Mouse (Mus musculus) hindbrain, embryonic 11.5 days (tissue): Measurements from ENCODE around the gene A730061H03Rik. TPM values are rescaled to one million over a fixed set of nuclear protein-coding genes. Genes with fewer than 3 reads are reported as not detected.

Source experiments
- ATAC-seq: fragments of 200-750 bp; cut with Nextera tagmentation; 2 replicates; pipeline ENCODE4 v1.8.0; 2017; ENCODE audit warnings: mild to moderate bottlenecking, moderate TSS enrichment, moderate library complexity; ENCODE audit not compliant: low FRiP score
- DNase-seq: peaks from one replicate; pipeline ENCODE4 v3.0.0-alpha.2; 2015; ENCODE audit warnings: low spot score
- H3K27ac ChIP-seq: fragments of 300-500 bp; sonication (generic); 2 replicates; pipeline ENCODE4 v1.5.1; 2014; ENCODE audit warnings: mild to moderate bottlenecking, low read depth, low read length
- H3K27me3 ChIP-seq: fragments of 300-500 bp; sonication (generic); 2 replicates; pipeline ENCODE4 v1.6.1; 2014; ENCODE audit warnings: mild to moderate bottlenecking, low read length, moderate library complexity, mixed read lengths; ENCODE audit not compliant: control insufficient read depth, insufficient read depth
- H3K36me3 ChIP-seq: fragments of 300-500 bp; sonication (generic); 2 replicates; pipeline ENCODE4 v1.6.1; 2014; ENCODE audit warnings: mild to moderate bottlenecking, low read length, moderate library complexity, mixed read lengths; ENCODE audit not compliant: control insufficient read depth, insufficient read depth
- H3K4me1 ChIP-seq: fragments of 300-500 bp; sonication (generic); replicated peaks from 2 replicates; pipeline ENCODE4 v1.6.1; 2014; ENCODE audit warnings: low read length, mixed read lengths; ENCODE audit not compliant: control insufficient read depth, insufficient read depth
- H3K4me2 ChIP-seq: fragments of 300-500 bp; sonication (generic); replicated peaks from 2 replicates; pipeline ENCODE4 v1.6.1; 2014; ENCODE audit warnings: mild to moderate bottlenecking, low read depth, low read length
- H3K4me3 ChIP-seq: fragments of 300-500 bp; sonication (generic); 2 replicates; pipeline ENCODE4 v1.5.1; 2014; ENCODE audit warnings: low read depth, low read length
- H3K9ac ChIP-seq: fragments of 300-500 bp; sonication (generic); 2 replicates; pipeline ENCODE4 v1.6.1; 2014; ENCODE audit warnings: low read depth, low read length
- H3K9me3 ChIP-seq: fragments of 300-500 bp; sonication (generic); 2 replicates; pipeline ENCODE4 v1.6.1; 2016; ENCODE audit warnings: low read length; ENCODE audit not compliant: control insufficient read depth
- whole genome bisulfite sequencing: fragments of 180-500 bp; shearing (Covaris S2); extraction: QIAGEN DNeasy Blood & Tissue Kit; methylation state at CpG from one replicate; pipeline ENCODE4 v1.1.7; 2014; 5-methylcytosine and 5-hydroxymethylcytosine counted together
- polyA plus RNA-seq: library from polyadenylated mRNA; unstranded; fragments of >200 nt; fragmentation: Nextera tagmentation; extraction: Ambion mirVana; gene quantifications from 2 replicates; pipeline ENCODE4 v1.2.1, GENCODE M21; 2014

A730061H03Rik gene
- polyA plus RNA-seq, 1 experiment from 2014 or later: 0.52 TPM

GRCm38 (mm10) chr14:55544334-55544733, 15.9 kb downstream of the A730061H03Rik start:
- Histone ChIP-seq H3K9me3 (no peaks in the 10 kb centered on the region), H3K4me1 (no peaks in the 10 kb centered on the region), H3K27me3 (no peaks in the 10 kb centered on the region), H3K4me2 (no peak overlapping the region), H3K9ac (no peak overlapping the region), H3K27ac (no peak overlapping the region), H3K4me3 (no peak overlapping the region), H3K36me3 (0 out of 2 replicates have a peak, but pooled peaks cover 4% of the 10 kb centered on the region)
- 86% methylated on average over 9 of the region's 9 CpGs for WGBS
- DNase-seq: no peak
- ATAC-seq: no peak

- DNase-seq (no peak), ATAC-seq (no peak)
- H3K9me3 ChIP-seq: no peaks in the 10 kb centered on the region
- H3K36me3 ChIP-seq: 0 out of 2 replicates have a peak, but pooled peaks cover 2% of the 10 kb centered on the region
- no peaks in the 10 kb centered on the region for H3K27me3 ChIP-seq
- H3K9ac ChIP-seq: no peak overlapping the region
- no peak overlapping the region for H3K4me2 ChIP-seq
- no peaks in the 10 kb centered on the region for H3K4me1 ChIP-seq
- no peak overlapping the region for H3K4me3 ChIP-seq
- 96% methylated on average over 12 of the region's 12 CpGs for WGBS
- no peak overlapping the region for H3K27ac ChIP-seq
Observed at GRCm38 (mm10) chr14:55542268-55542667, 17.9 kb downstream of the A730061H03Rik start.

GRCm38 (mm10) chr14:55540787-55541321, 19.4 kb downstream of the A730061H03Rik start:
- ATAC-seq (peak; percentile 41; the same call in 1 of the 2 replicates), DNase-seq (peak; percentile 71)
- WGBS: 12% methylated on average over 9 of the region's 10 CpGs
- peak overlapping the region; percentile 58 for H3K4me2 ChIP-seq
- H3K4me1 ChIP-seq: no peaks in the 10 kb centered on the region
- peak overlapping the region; percentile 42 for H3K4me3 ChIP-seq
- H3K9ac ChIP-seq: peak overlapping the region; percentile 52
- 0 out of 2 replicates have a peak, but pooled peaks cover 2% of the 10 kb centered on the region for H3K36me3 ChIP-seq
- no peaks in the 10 kb centered on the region for H3K9me3 ChIP-seq
- peak overlapping the region; percentile 17; the same call in 1 of the 2 replicates for H3K27ac ChIP-seq
- H3K27me3 ChIP-seq: no peaks in the 10 kb centered on the region

GRCm38 (mm10) chr14:55540067-55540786, 20.0 kb downstream of the A730061H03Rik start, which contains the start of gene Pck2:
Gene Pck2 (plus strand): TSS chr14:55540266.
- under 1% methylated on average over 31 of the region's 32 CpGs for WGBS
- H3K27me3 ChIP-seq: no peaks in the 10 kb centered on the region

GRCm38 (mm10) chr14:55536116-55536745, 24.0 kb downstream of the A730061H03Rik start:
- Histone ChIP-seq H3K4me1 (no peaks in the 10 kb centered on the region), H3K9me3 (no peaks in the 10 kb centered on the region), H3K36me3 (no peaks in the 10 kb centered on the region), H3K27ac (no peak overlapping the region), H3K9ac (no peak overlapping the region), H3K4me3 (no peak overlapping the region), H3K4me2 (no peak overlapping the region), H3K27me3 (no peaks in the 10 kb centered on the region)
- WGBS: 56% methylated on average over 6 of the region's 6 CpGs
- peak; percentile 60 for DNase-seq
- no peak for ATAC-seq

More at GRCm38 (mm10) chr14:55540067-55540786, 20.0 kb downstream of the A730061H03Rik start, which contains the start of gene Pck2:
- peak within 1 kb of the TSS; percentile 52 for H3K9ac ChIP-seq
- DNase-seq: peak; percentile 76
- H3K4me3 ChIP-seq: peak within 1 kb of the TSS; percentile 42
- H3K4me1 ChIP-seq: no peaks in the 10 kb centered on the region
- peak within 1 kb of the TSS; percentile 58 for H3K4me2 ChIP-seq
- peak; percentile 86 for ATAC-seq
- peak within 1 kb of the TSS; percentile 17; the same call in 1 of the 2 replicates for H3K27ac ChIP-seq
- no peaks in the 10 kb centered on the region for H3K9me3 ChIP-seq
- H3K36me3 ChIP-seq: 0 out of 2 replicates have a peak, but pooled peaks cover 2% of the 10 kb centered on the region

- no peak overlapping the region for H3K4me3 ChIP-seq
- whole genome bisulfite sequencing: 15% methylated on average over 3 of the region's 3 CpGs
- H3K4me2 ChIP-seq: no peak overlapping the region
- no peaks in the 10 kb centered on the region for H3K36me3 ChIP-seq
- no peaks in the 10 kb centered on the region for H3K9me3 ChIP-seq
- H3K27ac ChIP-seq: no peak overlapping the region
- no peak for ATAC-seq
- H3K27me3 ChIP-seq: no peaks in the 10 kb centered on the region
- no peak overlapping the region for H3K9ac ChIP-seq
- peak; percentile 48 for DNase-seq
- H3K4me1 ChIP-seq: no peaks in the 10 kb centered on the region
Observed at GRCm38 (mm10) chr14:55527940-55528339, 32.3 kb downstream of the A730061H03Rik start.

GRCm38 (mm10) chr14:55526674-55527073, 33.5 kb downstream of the A730061H03Rik start:
- no peaks in the 10 kb centered on the region for H3K4me1 ChIP-seq
- ATAC-seq (no peak), DNase-seq (no peak)
- H3K9me3 ChIP-seq: no peaks in the 10 kb centered on the region
- no peak overlapping the region for H3K4me2 ChIP-seq
- 84% methylated on average over 2 of the region's 2 CpGs for WGBS
- H3K4me3 ChIP-seq: no peak overlapping the region
- no peak overlapping the region for H3K27ac ChIP-seq
- no peak overlapping the region for H3K9ac ChIP-seq
- peaks cover 3% of the 10 kb centered on the region; the same call in 1 of the 2 replicates for H3K27me3 ChIP-seq
- H3K36me3 ChIP-seq: no peaks in the 10 kb centered on the region

GRCm38 (mm10) chr14:55524785-55525184, 35.4 kb downstream of the A730061H03Rik start, which contains the start of gene Nrl:
Gene Nrl (minus strand): TSS chr14:55524981.
- no peaks in the 10 kb centered on the region for H3K9me3 ChIP-seq
- H3K36me3 ChIP-seq: no peaks in the 10 kb centered on the region
- no peak within 1 kb of the TSS for H3K9ac ChIP-seq
- 50% methylated on average over 8 of the region's 8 CpGs for WGBS
- no peak for DNase-seq
- ATAC-seq: no peak
- no peaks in the 10 kb centered on the region for H3K4me1 ChIP-seq
- H3K4me2 ChIP-seq: no peak within 1 kb of the TSS
- no peak within 1 kb of the TSS for H3K27ac ChIP-seq
- peaks cover 8% of the 10 kb centered on the region; the same call in 1 of the 2 replicates for H3K27me3 ChIP-seq
- H3K4me3 ChIP-seq: no peak within 1 kb of the TSS
